Mouse (Mus musculus): ENCODE results near the gene Hist1h3d. TPM values are rescaled to one million over a fixed set of nuclear protein-coding genes. Genes with fewer than 3 reads are reported as not detected.
"Not testable (repeated sequence)": the region's sequence is repeated elsewhere in the genome, so short reads cannot be mapped to it uniquely, and the experiment has no call there.

The Hist1h3d gene
- total RNA-seq (2021) = 10 to 100 TPM in 1 of 2 experiments, 1 to 10 TPM in 1; 9.3 to 10.4 TPM
- long read RNA-seq, experiment 1 = 0 reads
- long read RNA-seq, experiment 2 = 0 reads

- DNase-seq (ENCODE audit: low spot score in 2 of 2) = peak; percentile 53 to 71
Observed at GRCm38 (mm10) chr13:23575271-23575851, at the start of gene Hist1h3d. Gene Hist1h3d, plus strand, starts transcription at chr13:23575763.

- no peak for DNase-seq (ENCODE audit: low spot score in 2 of 2)
Observed at GRCm38 (mm10) chr13:23525901-23526300, 49.7 kb upstream of the Hist1h3d start.

GRCm38 (mm10) chr13:23526312-23526711 is 49.3 kb upstream of the Hist1h3d start:
- DNase-seq (ENCODE audit: low spot score in 2 of 2) = peak; percentile 91 to 94

GRCm38 (mm10) chr13:23529005-23529404 is 46.6 kb upstream of the Hist1h3d start:
- DNase-seq (ENCODE audit: low spot score in 2 of 2) = no peak

- no peak for DNase-seq (ENCODE audit: low spot score in 2 of 2)
Observed at GRCm38 (mm10) chr13:23529480-23530165, 45.9 kb upstream of the Hist1h3d start.

GRCm38 (mm10) chr13:23530181-23530900 is 45.2 kb upstream of the Hist1h3d start:
- DNase-seq (ENCODE audit: low spot score in 2 of 2) = peak; percentile 60 to 65

GRCm38 (mm10) chr13:23530901-23531875 is 44.4 kb upstream of the Hist1h3d start, which contains the start of gene Hist1h4h:
Gene Hist1h4h, plus strand, starts transcription at chr13:23531050.
- peak; percentile 95 to 96 for DNase-seq (ENCODE audit: low spot score in 2 of 2)

- no peak for DNase-seq (ENCODE audit: low spot score in 2 of 2)
Observed at GRCm38 (mm10) chr13:23532262-23533075, 43.1 kb upstream of the Hist1h3d start.

- DNase-seq (ENCODE audit: low spot score in 2 of 2) = peak; percentile 58 to 72
Observed at GRCm38 (mm10) chr13:23533560-23534367, 41.8 kb upstream of the Hist1h3d start, which contains the start of gene Hist1h2af. Gene Hist1h2af, plus strand, starts transcription at chr13:23533906.

GRCm38 (mm10) chr13:23534368-23535131 is 41.0 kb upstream of the Hist1h3d start:
- DNase-seq (ENCODE audit: low spot score in 2 of 2) = no peak

- peak; percentile 88 to 91 for DNase-seq (ENCODE audit: low spot score in 2 of 2)
Observed at GRCm38 (mm10) chr13:23535137-23536075, 40.2 kb upstream of the Hist1h3d start, which contains the start of gene Hist1h3g. Gene Hist1h3g, plus strand, starts transcription at chr13:23535422.

GRCm38 (mm10) chr13:23536076-23536822 is 39.3 kb upstream of the Hist1h3d start:
- DNase-seq (ENCODE audit: low spot score in 2 of 2) = no peak

GRCm38 (mm10) chr13:23537006-23537710 is 38.4 kb upstream of the Hist1h3d start:
- DNase-seq (ENCODE audit: low spot score in 2 of 2) = no peak

GRCm38 (mm10) chr13:23538249-23538648 is 37.3 kb upstream of the Hist1h3d start:
- DNase-seq (ENCODE audit: low spot score in 2 of 2) = no peak

GRCm38 (mm10) chr13:23539821-23540220 is 35.7 kb upstream of the Hist1h3d start:
- DNase-seq (ENCODE audit: low spot score in 2 of 2) = not testable (repeated sequence)
